Mouse (Mus musculus): Measurements from ENCODE around the gene Ugt1a5. TPM values are rescaled to one million over a fixed set of nuclear protein-coding genes. Genes with fewer than 3 reads are reported as not detected.

Gene Ugt1a5
- polyA plus RNA-seq, 1 experiment from 2014 or later: 0.05 TPM

- no peak overlapping the region for H3K9ac ChIP-seq (ENCODE audit: low read depth, low read length)
- no peak overlapping the region for H3K27ac ChIP-seq (ENCODE audit: low read length)
- no peaks in the 10 kb centered on the region for H3K36me3 ChIP-seq (ENCODE audit: control insufficient read depth, insufficient read depth)
- H3K4me2 ChIP-seq (ENCODE audit: low read depth, low read length): no peak overlapping the region
- 47% methylated on average over 7 of the region's 7 CpGs for WGBS (ENCODE audit: insufficient replicate concordance)
- H3K27me3 ChIP-seq (ENCODE audit: control insufficient read depth, insufficient read depth, low read depth, low read length): no peaks in the 10 kb centered on the region
- peaks cover 39% of the 10 kb centered on the region for H3K9me3 ChIP-seq (replicated peaks; ENCODE audit: control insufficient read depth, low read length)
- no peak for ATAC-seq (ENCODE audit: low read depth)
- H3K4me1 ChIP-seq (ENCODE audit: control insufficient read depth, low read depth, low read length): no peaks in the 10 kb centered on the region
- H3K4me3 ChIP-seq (ENCODE audit: low read depth, low read length): no peak overlapping the region
These were observed 66.1 kb downstream of the Ugt1a5 start for GRCm38 (mm10) chr1:88231803-88232499.

- Histone ChIP-seq H3K27me3 (ENCODE audit: control insufficient read depth, insufficient read depth, low read depth, low read length) (no peaks in the 10 kb centered on the region), H3K4me1 (ENCODE audit: control insufficient read depth, low read depth, low read length) (no peaks in the 10 kb centered on the region), H3K4me2 (ENCODE audit: low read depth, low read length) (no peak overlapping the region), H3K9ac (ENCODE audit: low read depth, low read length) (no peak overlapping the region), H3K4me3 (ENCODE audit: low read depth, low read length) (no peak overlapping the region), H3K36me3 (ENCODE audit: control insufficient read depth, insufficient read depth) (no peaks in the 10 kb centered on the region), H3K9me3 (replicated peaks; ENCODE audit: control insufficient read depth, low read length) (peaks cover 41% of the 10 kb centered on the region), H3K27ac (ENCODE audit: low read length) (no peak overlapping the region)
- ATAC-seq (ENCODE audit: low read depth): no peak
- 35% methylated on average over 3 of the region's 3 CpGs for WGBS (ENCODE audit: insufficient replicate concordance)
These were observed 67.0 kb downstream of the Ugt1a5 start for GRCm38 (mm10) chr1:88232664-88233380.

- H3K4me1 ChIP-seq (ENCODE audit: control insufficient read depth, low read depth, low read length): no peaks in the 10 kb centered on the region
- H3K9me3 ChIP-seq (replicated peaks; ENCODE audit: control insufficient read depth, low read length): peaks cover 41% of the 10 kb centered on the region
- H3K27me3 ChIP-seq (ENCODE audit: control insufficient read depth, insufficient read depth, low read depth, low read length): no peaks in the 10 kb centered on the region
- no peaks in the 10 kb centered on the region for H3K36me3 ChIP-seq (ENCODE audit: control insufficient read depth, insufficient read depth)
- no peak overlapping the region for H3K27ac ChIP-seq (ENCODE audit: low read length)
- 53% methylated on average over 14 of the region's 14 CpGs for WGBS (ENCODE audit: insufficient replicate concordance)
- ATAC-seq (ENCODE audit: low read depth): no peak
- no peak overlapping the region for H3K4me3 ChIP-seq (ENCODE audit: low read depth, low read length)
- no peak overlapping the region for H3K4me2 ChIP-seq (ENCODE audit: low read depth, low read length)
- no peak overlapping the region for H3K9ac ChIP-seq (ENCODE audit: low read depth, low read length)
These were observed 67.8 kb downstream of the Ugt1a5 start for GRCm38 (mm10) chr1:88233421-88234247.

GRCm38 (mm10) chr1:88234248-88234610 is 68.4 kb downstream of the Ugt1a5 start:
- H3K4me3 ChIP-seq (ENCODE audit: low read depth, low read length): no peak overlapping the region
- H3K4me2 ChIP-seq (ENCODE audit: low read depth, low read length): no peak overlapping the region
- no peak overlapping the region for H3K27ac ChIP-seq (ENCODE audit: low read length)
- no peak overlapping the region for H3K9ac ChIP-seq (ENCODE audit: low read depth, low read length)
- ATAC-seq (ENCODE audit: low read depth): no peak
- no peaks in the 10 kb centered on the region for H3K27me3 ChIP-seq (ENCODE audit: control insufficient read depth, insufficient read depth, low read depth, low read length)
- H3K36me3 ChIP-seq (ENCODE audit: control insufficient read depth, insufficient read depth): no peaks in the 10 kb centered on the region
- 45% methylated on average over 4 of the region's 4 CpGs for WGBS (ENCODE audit: insufficient replicate concordance)
- H3K4me1 ChIP-seq (ENCODE audit: control insufficient read depth, low read depth, low read length): no peaks in the 10 kb centered on the region
- H3K9me3 ChIP-seq (replicated peaks; ENCODE audit: control insufficient read depth, low read length): peaks cover 46% of the 10 kb centered on the region

GRCm38 (mm10) chr1:88234646-88235045 is 68.8 kb downstream of the Ugt1a5 start:
- Histone ChIP-seq H3K4me3 (ENCODE audit: low read depth, low read length) (no peak overlapping the region), H3K27me3 (ENCODE audit: control insufficient read depth, insufficient read depth, low read depth, low read length) (no peaks in the 10 kb centered on the region), H3K36me3 (ENCODE audit: control insufficient read depth, insufficient read depth) (no peaks in the 10 kb centered on the region), H3K9ac (ENCODE audit: low read depth, low read length) (no peak overlapping the region), H3K27ac (ENCODE audit: low read length) (no peak overlapping the region), H3K9me3 (replicated peaks; ENCODE audit: control insufficient read depth, low read length) (peaks cover 43% of the 10 kb centered on the region), H3K4me1 (ENCODE audit: control insufficient read depth, low read depth, low read length) (no peaks in the 10 kb centered on the region), H3K4me2 (ENCODE audit: low read depth, low read length) (no peak overlapping the region)
- WGBS (ENCODE audit: insufficient replicate concordance): 31% methylated on average over 5 of the region's 5 CpGs
- no peak for ATAC-seq (ENCODE audit: low read depth)

- Histone ChIP-seq H3K36me3 (ENCODE audit: control insufficient read depth, insufficient read depth) (no peaks in the 10 kb centered on the region), H3K27me3 (ENCODE audit: control insufficient read depth, insufficient read depth, low read depth, low read length) (no peaks in the 10 kb centered on the region), H3K4me1 (ENCODE audit: control insufficient read depth, low read depth, low read length) (no peaks in the 10 kb centered on the region), H3K27ac (ENCODE audit: low read length) (no peak overlapping the region), H3K4me3 (ENCODE audit: low read depth, low read length) (no peak overlapping the region), H3K9me3 (replicated peaks; ENCODE audit: control insufficient read depth, low read length) (peaks cover 41% of the 10 kb centered on the region), H3K9ac (ENCODE audit: low read depth, low read length) (no peak overlapping the region), H3K4me2 (ENCODE audit: low read depth, low read length) (no peak overlapping the region)
- no peak for ATAC-seq (ENCODE audit: low read depth)
- 44% methylated on average over 11 of the region's 11 CpGs for WGBS (ENCODE audit: insufficient replicate concordance)
These were observed 69.5 kb downstream of the Ugt1a5 start for GRCm38 (mm10) chr1:88235046-88235893.

GRCm38 (mm10) chr1:88235894-88236415 is 70.1 kb downstream of the Ugt1a5 start:
- Histone ChIP-seq H3K9me3 (replicated peaks; ENCODE audit: control insufficient read depth, low read length) (peaks cover 42% of the 10 kb centered on the region), H3K27ac (ENCODE audit: low read length) (no peak overlapping the region), H3K4me1 (ENCODE audit: control insufficient read depth, low read depth, low read length) (no peaks in the 10 kb centered on the region), H3K27me3 (ENCODE audit: control insufficient read depth, insufficient read depth, low read depth, low read length) (no peaks in the 10 kb centered on the region), H3K4me2 (ENCODE audit: low read depth, low read length) (no peak overlapping the region), H3K9ac (ENCODE audit: low read depth, low read length) (no peak overlapping the region), H3K4me3 (ENCODE audit: low read depth, low read length) (no peak overlapping the region), H3K36me3 (ENCODE audit: control insufficient read depth, insufficient read depth) (no peaks in the 10 kb centered on the region)
- 37% methylated on average over 4 of the region's 4 CpGs for WGBS (ENCODE audit: insufficient replicate concordance)
- ATAC-seq (ENCODE audit: low read depth): no peak

- Histone ChIP-seq H3K36me3 (ENCODE audit: control insufficient read depth, insufficient read depth) (no peaks in the 10 kb centered on the region), H3K4me1 (ENCODE audit: control insufficient read depth, low read depth, low read length) (no peaks in the 10 kb centered on the region), H3K9ac (ENCODE audit: low read depth, low read length) (no peak overlapping the region), H3K4me3 (ENCODE audit: low read depth, low read length) (no peak overlapping the region), H3K27me3 (ENCODE audit: control insufficient read depth, insufficient read depth, low read depth, low read length) (no peaks in the 10 kb centered on the region), H3K4me2 (ENCODE audit: low read depth, low read length) (no peak overlapping the region), H3K9me3 (replicated peaks; ENCODE audit: control insufficient read depth, low read length) (peaks cover 41% of the 10 kb centered on the region), H3K27ac (ENCODE audit: low read length) (no peak overlapping the region)
- ATAC-seq (ENCODE audit: low read depth): no peak
- WGBS (ENCODE audit: insufficient replicate concordance): 57% methylated on average over 5 of the region's 5 CpGs
These were observed 71.5 kb downstream of the Ugt1a5 start for GRCm38 (mm10) chr1:88237311-88237710.

Measured in liver, embryonic 16.5 days (tissue).